Mouse (Mus musculus): ENCODE results near the gene Gm28230.

Gm28230 gene

DNA sequence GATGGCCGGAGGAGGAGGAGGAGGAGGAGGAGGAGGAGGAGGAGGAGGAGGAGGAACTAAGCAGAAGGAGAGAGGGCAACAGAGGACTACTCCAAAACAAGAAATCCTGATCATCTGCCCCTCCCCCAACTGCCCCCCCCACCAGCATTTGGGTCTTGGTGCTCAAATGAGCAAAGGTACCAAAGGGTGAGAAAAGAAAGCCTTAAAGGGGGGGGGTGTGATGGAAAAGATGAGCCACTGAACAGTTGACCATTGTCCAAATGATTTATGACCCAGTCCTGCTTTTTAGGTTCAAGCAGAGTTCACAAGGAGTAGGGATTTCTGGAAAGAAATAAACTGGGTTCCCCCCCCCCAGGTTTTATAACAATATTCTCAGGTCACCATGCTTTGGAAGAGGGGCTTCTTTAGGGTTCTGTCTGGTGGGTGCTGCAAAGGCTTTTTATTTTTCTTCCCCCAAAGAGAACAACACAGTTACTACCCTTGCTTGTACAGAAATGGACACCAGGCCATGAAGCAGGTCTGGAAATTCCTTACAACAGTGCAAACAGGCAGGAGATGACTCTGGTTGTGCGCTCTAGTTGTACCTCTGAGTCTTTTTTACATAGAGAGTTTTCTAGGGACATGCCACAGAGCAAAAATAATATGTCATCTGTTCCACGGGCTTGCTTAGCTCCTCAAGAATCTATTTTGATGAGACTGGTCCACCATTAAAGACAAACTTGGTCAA lies 14.9 kb downstream of the Gm28230 start:
- no peak for DNase-seq

DNA sequence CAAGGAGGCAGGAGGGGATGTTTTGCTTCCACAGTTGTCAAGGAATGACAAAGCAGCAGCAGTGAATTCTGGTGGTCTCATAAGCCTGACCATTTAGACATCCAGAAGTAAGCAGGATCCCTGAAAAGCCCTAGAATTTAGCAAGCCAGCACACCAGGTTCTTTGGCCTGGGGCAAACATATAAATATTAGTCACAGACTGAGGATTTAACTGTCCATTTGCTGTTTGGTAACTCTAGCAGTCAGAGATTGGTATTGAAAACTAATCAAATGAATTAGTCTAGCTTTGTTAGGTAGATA lies 15.4 kb downstream of the Gm28230 start:
- no peak for DNase-seq

DNA sequence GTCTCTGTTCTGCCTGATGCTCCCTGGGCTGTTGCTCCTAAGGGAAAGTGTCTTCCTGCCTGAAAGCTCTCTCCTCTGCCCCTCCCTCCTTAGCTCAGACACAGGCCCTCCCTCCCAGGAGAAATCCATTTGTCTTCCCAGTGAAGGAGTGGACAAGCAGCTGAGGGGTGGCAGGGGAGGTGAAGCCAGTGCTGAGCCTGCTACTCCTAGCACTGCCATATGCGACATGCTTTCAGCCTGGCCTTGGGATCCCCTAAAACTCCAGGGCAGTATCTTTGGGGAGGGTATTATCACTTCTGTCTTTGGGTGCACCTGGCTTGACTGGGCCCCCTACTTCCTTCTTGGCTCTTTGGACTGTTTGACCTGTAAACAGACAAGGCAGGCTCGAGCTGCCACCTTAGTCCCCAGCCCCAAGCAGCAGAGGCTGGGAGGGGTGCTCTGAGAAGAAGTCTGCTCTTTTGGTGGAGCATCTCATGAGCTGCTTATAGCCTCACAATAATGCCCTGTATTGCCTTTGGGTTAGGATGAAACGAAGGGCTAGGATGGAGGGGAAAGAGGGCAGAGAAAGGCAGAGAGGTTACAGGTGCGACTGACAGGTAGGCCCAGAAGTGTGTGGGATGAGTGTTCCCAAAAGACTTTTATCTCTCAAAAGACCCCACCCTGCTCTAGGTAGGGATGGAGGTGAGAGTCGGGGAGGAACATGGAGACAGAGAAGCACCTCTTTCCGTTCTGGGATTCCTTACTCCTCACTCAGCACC lies 19.2 kb downstream of the Gm28230 start:
- DNase-seq, result no peak

DNA sequence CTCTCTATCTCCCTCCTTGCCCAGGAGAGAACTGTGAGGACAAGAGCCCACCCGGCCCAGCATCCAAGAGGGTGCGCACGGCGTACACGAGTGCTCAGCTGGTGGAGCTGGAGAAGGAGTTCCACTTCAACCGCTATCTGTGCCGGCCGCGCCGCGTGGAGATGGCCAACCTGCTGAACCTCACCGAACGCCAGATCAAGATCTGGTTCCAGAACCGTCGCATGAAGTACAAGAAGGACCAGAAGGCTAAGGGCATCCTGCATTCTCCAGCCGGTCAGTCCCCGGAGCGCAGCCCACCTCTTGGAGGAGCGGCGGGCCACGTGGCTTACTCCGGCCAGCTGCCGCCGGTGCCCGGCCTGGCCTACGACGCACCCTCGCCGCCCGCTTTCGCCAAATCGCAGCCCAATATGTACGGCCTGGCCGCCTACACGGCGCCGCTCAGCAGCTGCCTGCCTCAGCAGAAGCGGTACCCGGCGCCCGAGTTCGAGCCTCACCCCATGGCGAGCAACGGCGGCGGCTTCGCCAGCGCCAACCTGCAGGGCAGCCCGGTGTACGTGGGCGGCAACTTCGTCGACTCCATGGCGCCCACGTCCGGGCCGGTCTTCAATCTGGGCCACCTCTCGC lies 19.9 kb downstream of the Gm28230 start:
- DNase-seq, result no peak

DNA sequence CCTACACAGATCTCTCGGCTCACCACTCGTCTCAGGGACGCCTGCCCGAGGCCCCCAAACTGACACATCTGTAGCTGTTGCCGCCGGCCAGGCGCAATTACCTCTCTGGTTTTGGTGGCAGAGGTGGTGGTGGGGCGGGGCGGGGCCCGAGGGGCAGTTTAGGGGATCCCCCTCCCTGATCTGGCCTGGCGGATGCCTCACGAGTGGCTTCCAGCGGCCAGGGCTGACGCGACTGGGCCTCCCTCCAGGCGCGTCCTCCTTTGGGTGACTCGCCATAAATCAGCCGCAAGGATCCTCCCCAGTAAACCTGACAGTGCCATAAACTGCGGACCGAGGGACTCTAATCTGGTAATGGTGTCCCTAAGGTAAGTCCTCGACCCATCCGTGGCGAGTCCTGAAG lies 20.5 kb downstream of the Gm28230 start:
- no peak for DNase-seq

DNA sequence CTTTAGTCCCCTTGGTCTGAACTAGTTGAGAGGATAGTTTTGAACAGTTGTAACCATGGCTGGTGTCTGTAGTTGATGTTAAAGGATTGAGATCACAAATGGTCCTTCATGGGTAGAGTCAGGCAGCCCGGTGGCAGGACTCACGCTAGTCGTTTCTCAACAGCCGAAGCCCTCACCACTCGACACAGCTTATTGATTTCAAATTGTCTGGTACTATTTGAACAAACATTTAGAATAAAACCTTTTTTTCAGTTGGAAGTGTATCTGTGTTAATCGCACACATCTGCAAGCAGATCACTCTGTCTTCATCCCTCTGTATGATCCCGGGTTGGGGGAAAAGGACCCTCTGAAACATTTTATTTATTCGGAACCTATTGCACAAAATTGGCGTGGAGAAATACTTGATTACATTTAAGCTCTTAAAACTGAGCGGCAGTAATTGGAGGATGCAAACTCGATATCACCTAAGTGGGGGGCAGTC lies 21.2 kb downstream of the Gm28230 start:
- no peak for DNase-seq

DNA sequence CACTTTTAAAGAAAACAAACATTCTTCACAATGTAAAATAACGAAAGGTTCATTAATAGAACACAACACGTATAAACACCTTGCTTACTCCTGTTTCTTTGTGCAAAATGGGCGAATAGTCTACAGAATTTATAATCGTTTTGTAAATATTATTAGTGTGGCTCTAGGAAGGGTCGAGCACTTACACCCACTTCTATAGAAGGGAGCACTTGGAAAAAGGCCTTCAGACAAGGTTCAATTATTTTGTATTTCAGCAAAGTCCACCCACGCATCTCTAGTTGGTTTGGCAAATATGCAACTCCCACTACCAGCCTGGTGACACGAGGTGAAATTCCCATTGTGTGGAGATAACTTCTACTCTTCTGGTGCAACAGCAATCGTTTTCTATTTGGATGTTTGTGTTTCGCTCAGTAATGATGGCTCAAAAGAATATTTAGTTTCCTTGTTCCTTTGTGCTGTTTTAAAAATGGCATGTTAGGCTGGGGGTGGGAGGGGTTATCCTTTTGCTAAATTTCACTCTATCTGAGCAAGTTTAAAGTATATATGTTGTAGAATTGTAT lies 22.0 kb downstream of the Gm28230 start:
- DNase-seq, result no peak

DNA sequence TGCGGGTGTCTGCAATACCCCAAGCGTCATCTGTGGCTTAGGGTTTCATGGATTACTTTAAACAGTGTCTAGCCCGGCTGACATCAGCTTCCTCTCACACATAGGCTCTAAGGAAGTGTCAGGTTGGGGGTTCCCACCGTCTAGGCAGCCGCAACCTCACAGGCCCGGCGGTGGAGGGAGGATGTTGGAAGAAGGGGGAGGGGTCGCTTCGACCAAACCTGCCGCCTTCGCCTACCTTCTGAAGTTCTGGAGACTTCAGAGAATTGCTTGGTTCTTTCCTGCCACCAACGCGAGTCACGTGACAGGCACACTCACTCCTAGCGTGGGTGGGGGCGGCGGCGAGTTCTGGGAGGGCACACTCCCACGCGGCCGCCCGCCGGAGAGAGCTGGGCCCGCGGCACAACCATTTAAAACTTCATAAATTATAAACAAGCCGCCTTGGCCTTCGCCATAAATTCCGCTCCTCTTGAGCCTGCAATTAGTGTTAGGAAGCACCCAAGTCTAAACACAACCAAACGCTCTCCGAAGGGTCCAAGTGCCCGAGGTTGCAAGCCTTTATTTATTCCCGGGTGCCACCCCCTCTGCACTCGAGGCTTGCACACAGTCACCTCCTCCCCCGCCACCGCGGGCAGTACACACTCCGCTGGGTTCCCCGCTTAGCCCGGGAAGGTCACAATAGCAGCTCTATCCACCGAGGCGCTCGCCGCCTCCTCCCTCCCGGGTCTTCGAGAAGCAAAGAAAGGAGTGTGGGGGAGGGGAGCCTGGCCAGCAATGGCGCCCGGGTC lies 23.0 kb downstream of the Gm28230 start:
- peak; percentile 38 to 41 for DNase-seq

DNA sequence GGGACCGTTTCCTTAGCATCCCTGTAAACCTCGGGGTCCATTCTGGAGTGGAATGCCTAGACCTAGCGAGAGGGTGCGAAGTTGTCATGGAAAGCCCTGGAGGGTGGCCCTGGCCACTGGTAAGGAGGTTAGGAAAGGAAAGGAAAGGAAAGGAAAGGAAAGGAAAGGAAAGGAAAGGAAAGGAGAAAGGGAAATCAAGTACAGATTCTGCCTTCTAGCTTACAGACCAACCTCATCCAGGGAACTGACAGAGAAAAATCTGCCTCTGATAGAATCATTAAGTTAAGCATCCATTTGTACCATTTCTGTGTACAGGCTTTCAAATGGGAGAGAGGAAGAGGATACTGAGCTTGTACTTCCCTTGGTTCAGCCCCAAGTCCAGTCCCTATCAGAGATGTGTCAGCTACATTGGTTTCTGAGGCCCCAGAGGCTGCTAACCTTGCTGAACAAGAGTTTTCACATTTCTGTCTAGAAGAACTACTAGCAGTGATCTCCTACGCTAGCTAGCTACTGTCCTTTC lies 24.3 kb downstream of the Gm28230 start:
- no peak for DNase-seq

DNA sequence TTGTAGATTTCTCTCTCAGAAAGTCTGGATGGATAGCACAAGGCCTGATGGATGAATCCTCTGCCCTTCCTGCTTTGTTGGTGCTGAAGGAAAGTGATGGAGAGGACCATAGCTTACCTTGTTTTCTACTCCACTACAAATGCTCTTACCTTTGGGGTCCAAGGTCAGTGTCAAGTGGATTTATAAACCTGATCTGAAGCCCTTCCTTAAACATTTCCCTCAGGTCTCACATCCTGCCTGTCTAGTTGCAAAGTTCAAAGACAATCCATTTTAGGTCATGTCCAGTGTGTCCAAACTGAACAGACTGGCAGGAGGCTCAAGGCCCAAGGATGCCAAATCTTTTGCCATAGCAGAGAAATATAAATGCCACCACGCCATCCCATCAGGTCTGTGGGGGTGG lies 25.3 kb downstream of the Gm28230 start:
- no peak for DNase-seq

DNA sequence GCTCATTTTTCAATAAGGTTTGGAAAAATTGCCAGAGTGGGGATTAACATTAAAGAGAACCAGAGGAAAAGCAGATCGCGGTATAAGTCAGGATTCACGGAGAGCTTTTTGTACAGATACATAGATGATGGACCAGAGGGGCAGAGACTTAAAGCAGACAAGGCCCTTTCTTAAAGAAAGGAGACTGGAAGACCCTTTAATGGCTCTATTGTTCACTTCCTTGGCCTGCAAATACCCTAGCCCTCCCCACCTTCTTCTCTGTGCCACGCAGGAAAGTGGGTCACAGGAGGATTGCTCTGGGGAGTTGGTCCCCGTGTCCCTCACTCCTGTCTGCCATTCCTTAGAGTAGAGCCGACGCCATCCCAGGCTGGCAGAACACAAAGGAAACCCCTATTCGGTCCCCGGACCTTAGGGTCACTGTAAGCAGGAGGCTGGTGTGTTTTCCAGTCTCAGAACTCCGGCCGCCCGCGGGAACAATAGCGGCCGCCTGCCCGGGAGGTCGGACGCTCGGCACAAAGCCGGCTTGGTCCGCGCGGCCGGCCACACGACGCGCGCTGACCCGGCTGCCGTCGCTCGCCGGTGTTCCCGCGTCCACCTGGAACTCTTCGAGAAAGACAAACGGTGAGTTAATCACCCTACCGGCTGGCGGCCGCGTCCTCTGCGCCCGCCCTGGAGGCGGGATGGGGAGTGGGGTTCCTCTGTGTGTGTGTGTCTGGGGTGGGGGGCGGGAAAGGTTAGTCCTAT lies 26.1 kb downstream of the Gm28230 start:
- no peak for DNase-seq

DNA sequence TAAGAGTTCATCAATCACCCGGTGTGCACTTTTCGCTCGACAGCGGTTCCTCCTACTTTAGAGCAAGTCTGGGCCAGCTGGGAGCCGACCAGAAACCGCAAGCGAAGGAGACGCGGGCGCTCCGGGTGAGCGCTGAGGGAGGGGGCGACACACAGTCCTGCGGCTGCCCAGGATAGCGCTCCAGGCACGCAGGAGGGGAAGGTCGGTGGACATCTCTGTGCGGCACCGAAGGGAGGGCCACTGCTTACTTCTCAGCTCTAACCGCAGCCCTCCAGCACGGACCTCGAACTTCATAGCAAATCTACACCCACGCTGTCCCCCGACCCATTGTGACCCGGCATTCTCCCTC lies 26.6 kb downstream of the Gm28230 start:
- DNase-seq, result no peak

DNA sequence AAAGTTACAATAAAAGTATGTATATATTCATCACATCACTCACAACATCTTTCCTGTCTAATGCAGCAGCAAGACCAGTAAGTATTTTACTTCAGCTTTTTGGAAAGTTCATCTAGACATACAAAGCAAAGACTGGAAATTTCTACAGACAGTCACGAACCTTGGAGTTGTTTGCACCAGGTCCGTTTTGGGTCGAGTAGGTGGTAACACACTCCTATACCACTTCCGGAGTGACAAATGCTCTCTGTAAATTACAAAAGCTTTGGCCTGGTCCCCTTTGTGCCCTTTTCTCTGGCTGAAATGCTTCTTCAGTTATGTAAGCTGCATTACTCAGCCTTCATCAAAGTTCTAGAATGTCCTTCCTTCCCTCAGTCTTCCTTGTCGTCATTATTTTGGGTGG lies 27.2 kb downstream of the Gm28230 start:
- no peak for DNase-seq

DNA sequence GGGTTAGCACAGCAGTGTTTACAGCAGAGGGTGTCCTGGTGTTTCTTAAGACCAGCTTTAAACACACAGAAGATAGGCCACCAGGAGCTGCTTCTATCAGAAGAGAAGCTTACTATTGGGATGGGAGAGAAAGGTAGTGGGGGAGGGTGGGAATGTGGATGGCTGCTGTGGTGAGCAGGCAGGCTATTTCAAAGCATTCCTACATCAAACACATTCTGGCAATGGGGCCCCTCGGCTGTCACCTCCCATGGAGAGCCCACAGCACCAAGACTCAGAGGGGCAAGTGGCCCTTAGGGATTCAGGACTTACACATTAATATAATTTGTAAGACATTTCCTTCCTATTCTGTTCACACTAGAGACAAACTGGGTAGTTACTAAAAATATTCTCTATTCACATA lies 33.6 kb downstream of the Gm28230 start:
- no peak for DNase-seq

DNA sequence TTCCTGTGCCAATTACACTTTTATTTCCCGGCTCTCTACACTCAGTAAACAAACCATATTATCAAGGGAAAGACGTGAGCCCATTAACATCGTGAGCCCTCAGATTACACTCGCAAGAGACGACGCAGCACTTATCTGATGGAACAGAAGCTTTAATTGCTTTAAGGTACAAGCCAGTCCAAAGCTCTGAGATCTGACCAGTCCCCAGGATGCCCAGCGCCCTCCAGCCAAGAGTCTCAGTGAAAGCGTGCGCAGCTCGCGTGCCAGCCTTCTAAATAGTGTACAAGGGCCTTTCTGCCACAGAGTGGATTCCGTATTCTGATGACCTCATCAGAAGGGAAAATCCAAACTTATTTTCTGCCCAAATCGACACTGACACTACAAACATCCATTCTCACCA lies 35.4 kb downstream of the Gm28230 start:
- DNase-seq, result no peak

DNA sequence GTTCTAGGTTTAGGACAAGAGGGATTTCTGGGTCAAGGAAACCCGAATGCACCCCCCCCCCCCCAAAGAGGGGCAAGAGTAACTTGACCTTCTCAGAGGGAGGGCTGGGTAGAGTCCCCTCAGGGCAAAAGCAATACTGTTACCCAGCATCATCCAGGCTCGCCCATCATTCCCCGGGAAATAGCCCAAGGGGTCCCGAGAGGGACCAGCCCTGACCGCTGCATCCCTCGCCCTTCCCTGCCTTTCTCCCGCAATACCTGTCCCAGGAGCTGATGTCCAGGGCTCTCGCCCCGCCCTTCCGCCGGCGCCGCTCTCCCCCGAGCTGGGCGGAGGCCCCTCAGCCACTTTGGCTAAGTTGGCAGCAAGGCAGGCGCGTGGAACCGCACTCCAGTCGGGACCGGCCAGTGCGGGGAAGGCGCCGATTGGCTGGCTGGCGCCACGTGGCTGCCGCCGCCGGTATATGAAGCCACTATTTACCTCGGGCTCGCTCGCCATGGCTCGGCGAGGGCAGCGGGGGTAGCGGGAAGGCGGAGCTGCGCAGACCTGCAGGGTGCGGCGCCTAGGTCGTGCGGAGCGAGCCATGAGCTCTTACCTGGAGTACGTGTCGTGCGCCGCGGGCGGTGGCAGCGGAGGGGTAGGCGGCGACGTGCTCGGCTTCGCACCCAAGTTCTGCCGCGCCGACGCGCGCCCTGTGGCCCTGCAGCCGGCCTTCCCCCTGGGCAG lies 36.2 kb downstream of the Gm28230 start, which contains the start of gene Hoxd1:
TSS of gene Hoxd1 (plus strand) at position 459 of the 723 bp plus-strand sequence.
- DNase-seq, result peak; percentile 46 to 50

DNA sequence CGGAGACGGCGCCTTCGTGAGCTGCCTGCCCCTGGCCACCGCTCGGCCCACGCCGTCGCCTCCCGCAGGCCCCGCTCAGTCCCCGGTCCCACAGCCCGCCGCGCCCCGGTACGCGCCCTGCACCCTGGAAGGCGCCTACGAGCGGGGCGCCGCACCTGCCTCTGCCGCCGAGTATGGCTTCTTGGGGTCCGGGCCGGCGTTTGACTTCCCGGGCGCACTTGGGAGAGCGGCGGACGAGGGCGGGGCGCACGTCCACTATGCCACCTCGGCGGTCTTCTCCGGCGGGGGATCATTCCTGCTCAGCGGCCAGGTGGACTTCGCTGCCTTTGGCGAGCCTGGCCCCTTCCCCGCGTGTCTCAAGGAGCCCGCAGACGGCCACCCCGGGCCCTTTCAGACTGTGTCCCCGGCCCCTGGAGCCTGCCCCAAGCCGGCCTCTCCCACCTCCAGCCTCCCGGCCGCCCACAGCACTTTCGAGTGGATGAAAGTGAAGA lies 36.8 kb downstream of the Gm28230 start:
- DNase-seq, result no peak

DNA sequence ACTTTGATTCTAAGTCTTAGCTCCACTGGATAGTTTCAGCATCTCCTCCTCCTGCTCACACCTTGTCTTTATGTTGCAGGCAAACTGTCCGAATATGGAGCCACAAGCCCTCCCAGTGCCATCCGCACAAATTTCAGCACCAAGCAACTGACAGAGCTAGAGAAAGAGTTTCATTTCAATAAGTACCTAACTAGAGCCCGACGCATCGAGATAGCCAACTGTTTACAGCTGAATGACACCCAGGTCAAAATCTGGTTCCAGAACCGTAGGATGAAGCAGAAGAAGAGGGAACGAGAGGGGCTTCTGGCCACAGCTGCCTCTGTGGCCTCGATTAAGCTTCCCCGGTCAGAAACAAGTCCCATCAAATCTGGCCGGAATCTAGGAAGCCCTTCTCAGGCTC lies 37.4 kb downstream of the Gm28230 start:
- no peak for DNase-seq

DNA sequence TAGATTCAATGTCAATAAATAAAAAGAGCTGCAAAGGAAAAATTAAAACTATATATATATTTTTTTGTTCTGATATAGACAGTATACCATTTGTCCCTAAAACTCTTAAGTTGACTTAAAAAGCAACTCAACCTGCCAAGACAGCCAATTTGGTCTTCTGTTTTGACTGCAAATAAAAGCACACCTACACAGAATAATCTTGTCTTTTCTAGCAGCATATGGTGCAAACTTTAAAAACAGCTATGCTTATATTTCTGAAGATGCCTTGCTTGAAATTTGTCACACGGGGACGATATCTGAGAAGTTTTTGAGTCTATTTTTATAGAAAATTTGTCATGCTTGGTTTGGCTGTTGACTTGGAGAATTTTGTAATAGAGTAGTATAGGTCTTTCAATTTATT lies 47.8 kb downstream of the Gm28230 start:
- no peak for DNase-seq

DNA sequence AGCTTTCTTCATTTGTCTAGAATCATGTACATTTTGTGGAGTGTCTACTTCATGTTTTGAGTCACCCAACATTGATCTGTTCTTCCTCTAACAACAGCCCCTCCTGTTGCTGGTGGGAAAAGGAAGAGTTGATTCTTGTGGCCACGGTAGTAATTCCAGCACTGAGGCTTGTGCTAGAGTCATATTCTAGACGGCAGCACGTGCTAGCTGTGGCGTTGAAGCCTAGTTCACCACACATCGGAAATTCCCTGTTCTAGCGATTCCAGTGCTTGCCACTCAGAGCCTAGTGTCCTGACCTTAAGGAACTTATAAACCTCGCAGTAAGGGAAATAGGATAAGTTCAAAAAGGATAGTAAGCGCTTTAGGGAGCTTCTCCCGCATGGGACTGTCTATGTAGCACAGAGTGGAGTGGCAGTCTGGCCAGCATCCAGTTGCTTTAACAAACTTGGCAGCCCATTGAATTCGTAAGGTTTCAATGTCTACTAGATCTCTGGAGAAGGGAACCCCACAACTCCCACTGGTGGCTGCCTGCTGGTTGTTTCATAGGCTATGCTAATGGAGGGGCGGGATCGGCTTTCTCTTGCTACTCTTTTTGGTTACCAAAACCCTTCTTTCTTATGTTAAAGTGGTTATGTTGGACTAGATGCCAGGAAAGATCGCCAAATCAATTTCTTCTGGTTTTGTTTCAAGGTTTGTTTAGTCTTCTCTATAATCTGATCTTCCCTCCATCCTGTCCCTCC lies 51.2 kb downstream of the Gm28230 start:
- DNase-seq, result no peak

Measured in kidney, adult 8-10 months (tissue).